Mouse (Mus musculus): ENCODE data around the gene Grifin.

Grifin gene

DNA sequence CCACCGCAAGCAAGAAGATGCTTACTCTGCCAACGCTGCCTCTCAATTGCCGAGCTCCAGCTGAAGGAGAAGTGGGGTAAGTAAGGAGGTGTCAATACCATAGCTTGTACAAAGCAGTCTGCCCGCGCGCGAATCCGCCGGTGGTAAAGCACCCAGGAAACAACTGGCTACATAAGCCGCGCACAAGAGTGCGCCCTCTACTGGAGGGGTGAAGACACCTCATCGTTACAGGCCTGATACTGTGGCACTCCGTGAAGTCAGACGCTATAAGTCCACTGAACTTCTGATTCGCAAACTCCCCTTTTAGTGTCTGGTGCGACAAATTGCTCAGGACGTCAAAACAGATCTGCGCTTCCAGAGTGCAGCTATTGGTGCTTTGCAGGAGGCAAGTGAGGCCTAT lies 18.5 kb downstream of the Grifin start:
- no peak for DNase-seq

DNA sequence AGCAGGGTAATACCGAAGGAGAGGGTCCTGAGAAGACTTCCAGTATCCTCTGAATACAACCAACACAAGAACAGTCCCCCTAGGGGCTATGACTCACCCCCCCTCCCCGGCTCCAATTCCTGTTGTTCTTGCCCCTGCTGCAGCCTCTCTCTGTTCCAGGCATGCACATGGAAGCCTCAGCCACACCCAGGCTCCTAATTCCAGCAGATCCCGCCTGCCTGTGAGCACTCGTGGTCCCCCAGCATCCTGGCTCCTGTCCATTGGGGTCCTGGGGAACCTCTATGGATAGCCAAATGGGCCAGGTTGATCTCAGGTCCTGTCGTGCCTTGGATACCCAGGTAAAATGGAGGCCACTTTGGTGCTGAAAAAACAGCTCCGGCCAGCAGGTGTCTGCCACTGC lies 19.2 kb downstream of the Grifin start:
- DNase-seq = no peak

DNA sequence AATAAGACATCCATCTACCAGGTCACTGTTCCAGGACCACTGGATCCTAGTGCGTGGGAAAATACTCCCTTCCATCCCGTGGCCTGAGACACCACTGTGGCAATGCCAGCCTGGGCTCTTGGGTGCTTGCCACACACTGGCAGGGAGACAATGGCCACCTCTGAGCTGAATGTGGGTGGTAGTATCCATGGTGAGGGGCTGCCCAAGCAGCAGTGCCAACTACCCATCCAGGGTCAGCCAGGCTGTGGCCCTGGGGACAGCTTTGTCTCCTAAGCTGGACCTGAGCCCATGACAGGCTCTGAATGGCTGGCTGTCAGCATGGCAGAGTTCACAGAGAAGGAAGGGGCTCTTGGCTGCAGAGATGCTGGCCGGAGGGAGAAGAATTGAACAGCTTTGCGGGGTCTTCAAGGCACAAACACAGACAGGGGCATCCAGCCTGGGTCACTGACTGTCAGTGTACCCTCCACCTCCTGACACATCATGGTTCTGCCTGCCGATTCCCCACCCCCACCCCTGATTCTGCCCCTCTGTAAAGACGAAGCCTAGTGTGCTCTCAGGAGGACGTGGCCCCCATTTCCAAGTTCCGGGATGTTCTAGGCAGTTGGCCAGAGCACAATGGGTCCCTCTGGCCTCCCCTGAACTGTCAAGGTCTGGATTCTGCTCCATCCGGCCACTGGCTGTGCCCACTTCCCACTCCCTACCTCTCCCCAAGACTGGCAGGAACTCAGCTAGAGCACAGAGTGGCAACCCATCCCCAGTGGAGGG lies 21.9 kb downstream of the Grifin start:
- DNase-seq = no peak

DNA sequence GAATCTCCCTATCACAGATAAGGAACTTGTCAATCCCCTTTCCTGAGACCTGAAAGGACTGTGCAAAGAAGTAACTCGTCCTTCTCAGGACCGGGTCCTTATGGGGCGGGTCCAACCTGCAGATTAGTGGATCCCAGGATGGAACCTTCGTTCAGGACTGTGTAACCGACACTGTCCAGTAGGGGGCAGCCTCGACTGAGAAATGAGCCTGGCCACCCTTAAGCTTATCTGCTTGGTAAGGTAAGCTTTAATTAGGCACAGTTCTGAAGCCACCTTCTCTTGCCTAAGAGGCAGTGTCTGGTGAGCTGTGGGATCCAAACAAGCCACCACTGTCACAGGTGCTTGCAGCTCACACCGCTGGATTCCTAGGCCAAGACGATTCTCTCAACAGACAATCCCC lies 24.8 kb downstream of the Grifin start:
- peak; percentile 66 to 87 for DNase-seq

DNA sequence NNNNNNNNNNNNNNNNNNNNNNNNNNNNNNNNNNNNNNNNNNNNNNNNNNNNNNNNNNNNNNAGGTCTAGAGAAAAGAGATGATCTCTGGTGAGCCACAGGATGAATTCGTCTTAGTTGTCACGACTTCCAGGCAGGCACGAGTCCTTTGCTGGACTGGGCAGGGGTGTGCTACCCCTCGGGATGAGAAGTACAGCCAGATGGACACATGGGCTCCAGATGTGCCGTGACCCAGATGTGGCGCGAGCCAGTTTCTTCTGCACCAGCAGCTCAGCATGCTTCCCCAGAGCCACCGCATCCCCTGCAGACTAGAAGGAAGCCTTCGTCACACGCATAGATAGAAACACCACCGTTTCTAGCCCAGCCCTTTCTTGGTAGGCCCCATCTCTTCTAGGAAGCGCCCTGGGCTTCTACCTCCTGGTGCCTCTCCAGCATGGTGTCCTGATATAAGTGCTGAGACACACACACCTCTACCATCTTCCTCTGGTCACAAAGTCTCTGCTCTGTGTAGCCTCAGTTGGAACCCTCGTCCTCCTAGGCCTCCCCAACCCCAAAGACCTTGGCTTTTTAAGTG lies 26.7 kb downstream of the Grifin start:
- no peak for DNase-seq

DNA sequence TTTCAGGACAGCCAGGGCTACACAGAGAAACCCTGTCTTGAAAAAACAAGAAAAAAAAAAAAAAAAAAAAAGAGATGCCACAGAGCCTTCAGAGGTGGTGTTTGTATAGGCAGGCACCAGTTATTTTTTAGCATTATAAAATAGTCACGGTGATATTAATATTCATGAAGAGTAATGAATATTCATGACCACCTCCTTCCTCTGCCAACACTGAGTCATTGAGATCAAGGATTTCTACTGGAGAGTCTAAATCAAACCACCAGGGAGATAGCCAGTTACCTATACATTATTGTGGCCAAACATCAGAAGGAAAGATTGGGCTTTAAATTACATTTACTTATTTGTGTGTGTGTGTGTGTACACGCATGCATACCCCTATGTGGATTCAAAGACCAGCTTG lies 38.1 kb downstream of the Grifin start:
- no peak for DNase-seq

DNA sequence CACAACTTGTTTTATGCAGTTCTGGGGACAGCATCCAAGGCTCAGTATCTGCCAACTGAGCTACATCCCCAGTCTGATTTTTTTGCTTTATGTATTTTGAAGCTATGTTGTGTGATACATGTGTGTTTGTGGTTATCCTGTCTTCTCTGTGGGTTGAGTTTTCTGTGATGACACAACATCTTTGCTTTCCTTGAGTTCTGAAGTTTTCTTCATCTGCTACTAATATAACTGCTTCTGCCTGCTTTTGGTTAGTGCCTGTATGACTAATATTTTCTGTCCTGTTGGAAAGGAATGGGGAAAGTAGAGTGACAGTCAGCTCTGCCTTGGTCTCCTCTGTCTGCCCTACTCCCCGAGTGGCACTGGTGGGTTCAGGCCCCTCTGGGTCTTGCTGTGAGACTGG lies 43.7 kb downstream of the Grifin start:
- DNase-seq = no peak

DNA sequence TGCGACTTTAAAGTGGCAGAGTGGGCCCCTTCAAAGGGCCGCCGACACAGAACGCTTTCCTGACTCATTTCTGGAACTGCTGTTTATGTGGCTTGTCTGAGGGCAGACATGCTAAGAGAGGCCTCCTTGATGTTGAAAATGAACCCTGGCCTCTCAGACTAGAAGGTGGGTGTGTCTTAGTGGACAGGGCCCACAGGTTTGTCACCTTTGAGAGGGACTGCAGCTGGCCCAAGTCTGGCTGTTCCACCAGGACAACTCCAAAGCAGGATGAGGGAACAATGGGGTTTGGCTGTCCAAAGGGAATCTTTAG lies 47.0 kb downstream of the Grifin start:
- DNase-seq = no peak

DNA sequence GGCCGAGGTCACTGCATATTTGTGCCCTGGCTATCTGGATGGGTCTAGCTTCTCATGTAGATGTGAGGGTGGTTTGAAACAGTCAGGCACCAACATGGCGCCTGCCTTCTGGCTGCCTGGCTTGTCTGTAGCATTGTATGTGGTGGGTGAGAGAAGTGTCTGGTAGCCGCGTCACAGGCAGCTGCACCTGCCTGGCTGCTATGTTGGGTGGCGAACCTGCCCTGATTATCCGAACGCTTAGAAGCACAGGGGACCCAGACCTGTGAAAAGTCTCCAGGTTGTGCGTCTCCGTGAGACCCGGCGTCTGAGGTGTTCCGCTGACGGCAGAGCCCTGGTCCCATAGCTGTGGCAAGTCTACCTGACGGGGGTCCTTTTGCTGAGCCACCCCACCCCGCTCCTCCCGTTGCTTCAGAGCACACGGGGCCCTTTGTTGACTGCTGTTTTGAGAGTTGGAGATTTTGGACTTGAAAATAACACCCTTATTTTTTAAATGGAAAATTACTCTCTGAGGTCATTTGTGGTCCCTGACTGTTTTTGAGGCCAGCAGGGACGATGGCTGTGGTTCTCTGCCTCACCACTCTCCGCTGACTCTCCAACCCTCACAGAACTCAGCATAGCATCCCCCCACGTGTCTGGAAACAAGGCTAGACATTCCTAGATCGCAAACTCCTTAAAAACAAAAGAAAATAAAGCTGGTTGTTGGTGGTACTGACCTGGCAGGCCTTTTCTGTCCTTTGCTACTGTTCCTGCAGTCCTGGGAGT lies 47.5 kb downstream of the Grifin start:
- no peak for DNase-seq

DNA sequence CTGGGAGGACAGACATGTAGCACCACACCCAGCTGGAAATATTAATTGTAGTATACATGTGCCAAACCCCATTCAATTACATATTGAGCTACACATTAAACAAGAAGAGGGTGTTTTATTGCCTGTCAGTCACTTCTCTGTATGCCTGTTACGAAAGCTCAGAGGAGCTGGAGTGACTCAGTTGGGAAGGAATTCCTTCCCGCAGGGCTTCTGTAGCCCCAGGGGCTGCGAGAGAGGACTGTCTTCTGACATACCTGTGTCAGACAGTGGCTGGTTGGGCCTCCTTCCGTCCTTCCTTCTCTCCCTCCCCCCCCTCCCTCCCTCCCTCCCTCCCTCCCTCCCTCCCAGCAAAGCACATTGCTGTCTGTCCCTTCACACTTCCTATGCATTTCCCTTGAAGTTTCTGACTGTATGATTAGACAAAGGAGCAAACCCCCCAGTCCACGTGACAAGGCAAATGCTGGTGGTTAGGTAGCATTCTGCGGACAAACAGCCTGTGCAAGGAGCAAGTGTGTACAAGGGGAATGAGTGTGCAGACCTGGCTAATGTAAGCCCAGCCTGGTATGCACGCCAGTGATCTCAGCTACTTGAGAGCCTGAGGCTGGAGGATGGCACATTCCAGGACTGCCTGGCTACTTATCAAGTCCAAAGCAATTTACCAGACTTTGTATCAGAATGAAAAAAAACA lies 49.9 kb downstream of the Grifin start:
- DNase-seq = no peak

DNA sequence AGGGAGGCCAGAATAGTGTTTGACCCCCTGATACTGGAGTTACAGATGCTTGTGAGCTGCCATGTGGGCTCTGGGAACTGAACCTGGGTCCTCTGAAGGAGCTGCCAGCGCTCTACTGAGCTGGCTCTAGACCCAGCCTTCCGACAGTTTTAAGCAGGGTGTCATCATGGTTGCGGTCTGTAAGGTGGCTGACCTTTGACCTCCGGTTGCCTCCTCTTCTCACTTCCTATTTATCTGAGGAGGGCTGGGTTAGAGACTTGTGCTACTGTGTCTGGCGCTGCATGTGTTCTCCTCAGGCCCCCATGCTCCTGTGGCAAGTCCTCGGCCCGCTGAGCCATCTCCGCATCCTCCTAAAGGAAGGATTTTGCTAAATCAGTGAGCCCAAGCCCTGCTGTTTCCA lies 51.0 kb downstream of the Grifin start:
- no peak for DNase-seq
